Mouse (Mus musculus) thymus, adult 2 months (tissue): ENCODE data around the gene Ncoa6. TPM values are rescaled to one million over a fixed set of nuclear protein-coding genes. Genes with fewer than 3 reads are reported as not detected.

Experiments used
- DNase-seq: peaks from one replicate; pipeline ENCODE4 v3.0.0; 2021
- H3K27ac ChIP-seq: fragments of 200-500 bp; 2 replicates; pipeline ENCODE4 v1.5.1; 2012; ENCODE audit warnings: low read length, control low read depth; ENCODE audit not compliant: control insufficient read depth, insufficient read depth
- H3K27me3 ChIP-seq: fragments of 200-500 bp; 2 replicates; pipeline ENCODE4 v1.6.1; 2012; ENCODE audit warnings: mild to moderate bottlenecking, low read length, moderate library complexity, mixed read lengths; ENCODE audit not compliant: control insufficient read depth, insufficient read depth
- H3K36me3 ChIP-seq: fragments of 200-500 bp; 2 replicates; pipeline ENCODE4 v1.6.1; 2012; ENCODE audit warnings: mild to moderate bottlenecking, low read length, moderate library complexity; ENCODE audit not compliant: control insufficient read depth, insufficient read depth
- H3K4me1 ChIP-seq: fragments of 200-500 bp; replicated peaks from 2 replicates; pipeline ENCODE4 v1.6.1; 2012; ENCODE audit warnings: low read length; ENCODE audit not compliant: control insufficient read depth, insufficient read depth
- H3K4me3 ChIP-seq: fragments of 200-500 bp; 2 replicates; pipeline ENCODE4 v1.5.1; 2012; ENCODE audit warnings: mild to moderate bottlenecking, low read length, control low read depth, moderate library complexity; ENCODE audit not compliant: control insufficient read depth, insufficient read depth
- CTCF ChIP-seq: fragments of 200-500 bp; IDR thresholded peaks from 2 replicates; pipeline ENCODE4 v1.5.1; 2012; ENCODE audit warnings: mild to moderate bottlenecking, control low read depth, low read length, moderate library complexity, borderline replicate concordance; ENCODE audit not compliant: control insufficient read depth, poor library complexity, insufficient read depth; ENCODE audit errors: extremely low read depth
- POLR2A ChIP-seq: fragments of 200-500 bp; IDR thresholded peaks from 2 replicates; pipeline ENCODE4 v1.6.1; 2012; ENCODE audit warnings: mild to moderate bottlenecking, low read length, control low read depth, moderate library complexity; ENCODE audit not compliant: control insufficient read depth, poor library complexity, insufficient read depth; ENCODE audit errors: extremely low read depth
- WGBS: fragments of 180-500 bp; shearing (Covaris S2); methylation state at CpG from one replicate; pipeline ENCODE4 v1.1.7; 2018; 5-methylcytosine and 5-hydroxymethylcytosine counted together
- polyA plus RNA-seq: library from polyadenylated mRNA; depleted of rRNA; stranded (reverse); fragments of >200 nt; gene quantifications from 2 replicates; pipeline ENCODE4 v1.2.3, GENCODE M21; 2012

Gene Ncoa6
- polyA plus RNA-seq, 1 experiment: 32.8 TPM

- no peaks in the 10 kb centered on the region for H3K27me3 ChIP-seq
- H3K4me3 ChIP-seq: no peak overlapping the region
- no peaks in the 10 kb centered on the region for H3K4me1 ChIP-seq
- DNase-seq: no peak
- H3K36me3 ChIP-seq: no peaks in the 10 kb centered on the region
- WGBS: 76% methylated on average over 1 of the region's 1 CpGs
- TF ChIP-seq CTCF (no peak), POLR2A (no peak)
- H3K27ac ChIP-seq: no peak overlapping the region
Measured at GRCm38 (mm10) chr2:155373302-155373701, 100.4 kb downstream of the Ncoa6 start.

- TF ChIP-seq CTCF (no peak), POLR2A (no peak)
- Histone ChIP-seq H3K36me3 (no peaks in the 10 kb centered on the region), H3K27me3 (no peaks in the 10 kb centered on the region), H3K4me1 (no peaks in the 10 kb centered on the region), H3K4me3 (no peak overlapping the region), H3K27ac (no peak overlapping the region)
- 89% methylated on average over 4 of the region's 4 CpGs for WGBS
- DNase-seq: no peak
Measured at GRCm38 (mm10) chr2:155372451-155372850, 101.2 kb downstream of the Ncoa6 start.

- Histone ChIP-seq H3K36me3 (no peaks in the 10 kb centered on the region), H3K27me3 (no peaks in the 10 kb centered on the region), H3K4me1 (no peaks in the 10 kb centered on the region), H3K27ac (0 out of 2 replicates have a peak overlapping the region, but pooled peaks have one; percentile 43), H3K4me3 (no peak overlapping the region)
- WGBS: 64% methylated on average over 7 of the region's 7 CpGs
- no peak for DNase-seq
- no peak for TF ChIP-seq CTCF
- no peak for TF ChIP-seq POLR2A
Measured at GRCm38 (mm10) chr2:155369333-155369883, 104.3 kb downstream of the Ncoa6 start.

- Histone ChIP-seq H3K27me3 (no peaks in the 10 kb centered on the region), H3K36me3 (no peaks in the 10 kb centered on the region), H3K4me1 (no peaks in the 10 kb centered on the region), H3K27ac (no peak overlapping the region), H3K4me3 (no peak overlapping the region)
- WGBS: 75% methylated on average over 7 of the region's 7 CpGs
- no peak for DNase-seq
- TF ChIP-seq POLR2A (no peak), CTCF (no peak)
Measured at GRCm38 (mm10) chr2:155367635-155368284, 105.9 kb downstream of the Ncoa6 start.

- no peaks in the 10 kb centered on the region for H3K27me3 ChIP-seq
- H3K36me3 ChIP-seq: no peaks in the 10 kb centered on the region
- peak; percentile 14 for DNase-seq
- H3K4me3 ChIP-seq: peak overlapping the region; percentile 32; the same call in 1 of the 2 replicates
- no peak for TF ChIP-seq POLR2A
- TF ChIP-seq CTCF: no peak
- H3K4me1 ChIP-seq: peaks cover 5% of the 10 kb centered on the region
- H3K27ac ChIP-seq: no peak overlapping the region
- 37% methylated on average over 14 of the region's 14 CpGs for WGBS
Measured at GRCm38 (mm10) chr2:155357686-155358399, 115.9 kb downstream of the Ncoa6 start.

GRCm38 (mm10) chr2:155356971-155357591, 116.6 kb downstream of the Ncoa6 start, which contains the start of gene Pigu:
Pigu (minus strand) TSS chr2:155357430.
- no peaks in the 10 kb centered on the region for H3K36me3 ChIP-seq
- no peaks in the 10 kb centered on the region for H3K27me3 ChIP-seq
- no peak within 1 kb of the TSS for H3K27ac ChIP-seq
- no peak for TF ChIP-seq CTCF
- no peak for TF ChIP-seq POLR2A
- peak within 1 kb of the TSS; percentile 52 for H3K4me3 ChIP-seq
- WGBS: under 1% methylated on average over 38 of the region's 38 CpGs
- DNase-seq: peak; percentile 94
- H3K4me1 ChIP-seq: peaks cover 5% of the 10 kb centered on the region
